Mouse (Mus musculus) central nervous system, embryonic 18 days (tissue): ENCODE data around the gene Gm11236. TPM values are rescaled to one million over a fixed set of nuclear protein-coding genes. Genes with fewer than 3 reads are reported as not detected.

Experiments used
- polyA plus RNA-seq: library from polyadenylated mRNA; depleted of rRNA; stranded (reverse); fragments of >200 nt; gene quantifications from 2 replicates; pipeline ENCODE4 v1.2.3, GENCODE M21; 2012; rRNA removed

The Gm11236 gene
- not detected in 2 replicates for polyA plus RNA-seq

DNA sequence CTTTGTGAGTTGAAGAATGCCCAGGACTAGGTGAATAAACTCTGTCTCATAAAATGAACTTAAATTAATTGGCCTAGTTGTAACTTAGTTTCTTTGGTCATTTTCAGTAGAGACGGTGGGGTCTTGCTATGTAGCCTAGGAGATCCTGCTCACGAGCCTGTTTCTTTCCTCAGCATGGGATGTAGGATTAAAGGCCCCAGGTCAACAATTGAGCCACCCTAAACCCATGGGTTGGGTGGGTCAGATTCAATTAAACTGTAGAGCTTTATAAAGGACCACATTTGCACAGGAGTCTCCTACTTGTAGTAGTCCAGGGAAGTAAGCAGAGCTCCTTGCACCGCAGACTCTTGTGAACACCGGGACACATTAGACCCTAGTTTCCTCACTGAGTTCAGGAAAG, at the start of gene Gm11236:
TSS of gene Gm11236 (plus strand) at position 301 of the 400 bp plus-strand sequence.

DNA sequence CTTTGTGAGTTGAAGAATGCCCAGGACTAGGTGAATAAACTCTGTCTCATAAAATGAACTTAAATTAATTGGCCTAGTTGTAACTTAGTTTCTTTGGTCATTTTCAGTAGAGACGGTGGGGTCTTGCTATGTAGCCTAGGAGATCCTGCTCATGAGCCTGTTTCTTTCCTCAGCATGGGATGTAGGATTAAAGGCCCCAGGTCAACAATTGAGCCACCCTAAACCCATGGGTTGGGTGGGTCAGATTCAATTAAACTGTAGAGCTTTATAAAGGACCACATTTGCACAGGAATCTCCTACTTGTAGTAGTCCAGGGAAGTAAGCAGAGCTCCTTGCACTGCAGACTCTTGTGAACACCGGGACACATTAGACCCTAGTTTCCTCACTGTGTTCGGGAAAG, 30.3 kb upstream of the Gm11236 start, which contains the start of gene Gm11238:
TSS of gene Gm11238 (plus strand) at position 301 of the 400 bp plus-strand sequence.

DNA sequence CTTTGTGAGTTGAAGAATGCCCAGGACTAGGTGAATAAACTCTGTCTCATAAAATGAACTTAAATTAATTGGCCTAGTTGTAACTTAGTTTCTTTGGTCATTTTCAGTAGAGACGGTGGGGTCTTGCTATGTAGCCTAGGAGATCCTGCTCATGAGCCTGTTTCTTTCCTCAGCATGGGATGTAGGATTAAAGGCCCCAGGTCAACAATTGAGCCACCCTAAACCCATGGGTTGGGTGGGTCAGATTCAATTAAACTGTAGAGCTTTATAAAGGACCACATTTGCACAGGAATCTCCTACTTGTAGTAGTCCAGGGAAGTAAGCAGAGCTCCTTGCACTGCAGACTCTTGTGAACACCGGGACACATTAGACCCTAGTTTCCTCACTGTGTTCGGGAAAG, 15.2 kb upstream of the Gm11236 start, which contains the start of gene Gm11237:
TSS of gene Gm11237 (plus strand) at position 301 of the 400 bp plus-strand sequence.

DNA sequence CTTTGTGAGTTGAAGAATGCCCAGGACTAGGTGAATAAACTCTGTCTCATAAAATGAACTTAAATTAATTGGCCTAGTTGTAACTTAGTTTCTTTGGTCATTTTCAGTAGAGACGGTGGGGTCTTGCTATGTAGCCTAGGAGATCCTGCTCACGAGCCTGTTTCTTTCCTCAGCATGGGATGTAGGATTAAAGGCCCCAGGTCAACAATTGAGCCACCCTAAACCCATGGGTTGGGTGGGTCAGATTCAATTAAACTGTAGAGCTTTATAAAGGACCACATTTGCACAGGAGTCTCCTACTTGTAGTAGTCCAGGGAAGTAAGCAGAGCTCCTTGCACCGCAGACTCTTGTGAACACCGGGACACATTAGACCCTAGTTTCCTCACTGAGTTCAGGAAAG, 30.1 kb downstream of the Gm11236 start, which contains the start of gene Gm11239:
TSS of gene Gm11239 (plus strand) at position 301 of the 400 bp plus-strand sequence.

DNA sequence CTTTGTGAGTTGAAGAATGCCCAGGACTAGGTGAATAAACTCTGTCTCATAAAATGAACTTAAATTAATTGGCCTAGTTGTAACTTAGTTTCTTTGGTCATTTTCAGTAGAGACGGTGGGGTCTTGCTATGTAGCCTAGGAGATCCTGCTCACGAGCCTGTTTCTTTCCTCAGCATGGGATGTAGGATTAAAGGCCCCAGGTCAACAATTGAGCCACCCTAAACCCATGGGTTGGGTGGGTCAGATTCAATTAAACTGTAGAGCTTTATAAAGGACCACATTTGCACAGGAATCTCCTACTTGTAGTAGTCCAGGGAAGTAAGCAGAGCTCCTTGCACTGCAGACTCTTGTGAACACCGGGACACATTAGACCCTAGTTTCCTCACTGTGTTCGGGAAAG, 45.3 kb downstream of the Gm11236 start, which contains the start of gene Gm428:
TSS of gene Gm428 (plus strand) at position 301 of the 400 bp plus-strand sequence.

Other genes with a start within 250 kb of the Gm11236 start
- gene Gm11487, start 233.0 kb upstream of the Gm11236 start, polyA plus RNA-seq, result not detected in 2 replicates
- gene Gm11238, start 30.2 kb upstream of the Gm11236 start, polyA plus RNA-seq, result not detected in 2 replicates
- not detected in 2 replicates for gene Gm11237, start 15.1 kb upstream of the Gm11236 start, polyA plus RNA-seq
- not detected in 2 replicates for gene Gm11239, start 30.2 kb downstream of the Gm11236 start, polyA plus RNA-seq
- gene Gm428, start 45.4 kb downstream of the Gm11236 start, polyA plus RNA-seq, result not detected in 2 replicates
- 0.43 and 0.57 TPM in 2 replicates for gene Rasef, start 152.9 kb downstream of the Gm11236 start, polyA plus RNA-seq
- gene Gm11758, start 238.1 kb downstream of the Gm11236 start, polyA plus RNA-seq, result not detected in 2 replicates